Mouse (Mus musculus): ENCODE data around the gene Rhox1. TPM values are rescaled to one million over a fixed set of nuclear protein-coding genes. Genes with fewer than 3 reads are reported as not detected.
"Not testable (repeated sequence)": the region's sequence is repeated elsewhere in the genome, so short reads cannot be mapped to it uniquely, and the experiment has no call there.

Rhox1 gene
- not detected for total RNA-seq (2021)
- long read RNA-seq, experiment 1 = 0 reads
- long read RNA-seq, experiment 2 = 0 reads

- intact Hi-C loops (cut with DNase I); DNase-seq: not testable (repeated sequence)
Measured at GRCm38 (mm10) chrX:37222158-37222557, at the start of gene Rhox1. Gene Rhox1, minus strand, starts transcription at chrX:37222258.

- DNase-seq; intact Hi-C loops (cut with DNase I): not testable (repeated sequence)
Measured at GRCm38 (mm10) chrX:37265038-37265437, 43.0 kb upstream of the Rhox1 start, which contains the start of gene Rhox4a. Gene Rhox4a, plus strand, starts transcription at chrX:37265338.

GRCm38 (mm10) chrX:37249619-37250018 lies 27.6 kb upstream of the Rhox1 start, which contains the start of gene Rhox3a:
Gene Rhox3a, plus strand, starts transcription at chrX:37249919.
- DNase-seq; intact Hi-C loops (cut with DNase I): not testable (repeated sequence)

- intact Hi-C loops (cut with DNase I); DNase-seq: not testable (repeated sequence)
Measured at GRCm38 (mm10) chrX:37244676-37245075, 22.6 kb upstream of the Rhox1 start, which contains the start of gene Rhox2a. Gene Rhox2a, plus strand, starts transcription at chrX:37244976.

GRCm38 (mm10) chrX:37210941-37211340 lies 11.1 kb downstream of the Rhox1 start, which contains the start of gene Gm9:
Gene Gm9, minus strand, starts transcription at chrX:37211041.
- intact Hi-C loops (cut with DNase I) = no loop called here

GRCm38 (mm10) chrX:37198676-37199075 lies 23.4 kb downstream of the Rhox1 start:
- DNase-seq = no peak
- intact Hi-C loops (cut with DNase I) = no loop called here

More at GRCm38 (mm10) chrX:37210941-37211340, 11.1 kb downstream of the Rhox1 start, which contains the start of gene Gm9:
- no peak for DNase-seq

- intact Hi-C loops (cut with DNase I) = no loop called here
- DNase-seq = no peak
Measured at GRCm38 (mm10) chrX:37191744-37192379, 30.2 kb downstream of the Rhox1 start.

GRCm38 (mm10) chrX:37191105-37191743 lies 30.8 kb downstream of the Rhox1 start, which contains the start of the genes Ndufa1 and Rnf113a1:
Gene Ndufa1, minus strand, starts transcription at chrX:37191163.
Gene Rnf113a1, plus strand, starts transcription at chrX:37191245.
- DNase-seq = peak; percentile 76 to 81
- intact Hi-C loops (cut with DNase I) = no loop called here

- intact Hi-C loops (cut with DNase I) = no loop called here
- no peak for DNase-seq
Measured at GRCm38 (mm10) chrX:37190755-37191104, 31.3 kb downstream of the Rhox1 start.

- intact Hi-C loops (cut with DNase I); DNase-seq: not testable (repeated sequence)
Measured at GRCm38 (mm10) chrX:37184401-37184800, 37.7 kb downstream of the Rhox1 start.

- no peak for DNase-seq
Measured at GRCm38 (mm10) chrX:37168742-37169141, 53.3 kb downstream of the Rhox1 start, which contains the start of gene Akap14. Gene Akap14, minus strand, starts transcription at chrX:37168842.

GRCm38 (mm10) chrX:37167085-37167484 lies 55.0 kb downstream of the Rhox1 start:
- DNase-seq = peak; percentile 11 to 44

More at GRCm38 (mm10) chrX:37168742-37169141, 53.3 kb downstream of the Rhox1 start, which contains the start of gene Akap14:
- intact Hi-C loops (cut with DNase I) = no loop called here

More at GRCm38 (mm10) chrX:37167085-37167484, 55.0 kb downstream of the Rhox1 start:
- intact Hi-C loops (cut with DNase I) = no loop called here

Other genes with a start within 250 kb of the Rhox1 start
- gene Sept6, start 230.5 kb downstream of the Rhox1 start, total RNA-seq (2021) = 10 to 100 TPM in 1 of 2 experiments, 1 to 10 TPM in 1; 7.8 to 11.4 TPM
- gene Sowahd, start 173.4 kb downstream of the Rhox1 start, total RNA-seq (2021) = not detected
- gene Rpl39, start 136.9 kb downstream of the Rhox1 start, total RNA-seq (2021) = 100 to 1,000 TPM; 332 to 382 TPM
- gene Upf3b, start 111.9 kb downstream of the Rhox1 start, total RNA-seq (2021) = 10 to 100 TPM in 1 of 2 experiments, 1 to 10 TPM in 1; 6.7 to 10.2 TPM
- gene Nkap, start 95.5 kb downstream of the Rhox1 start, total RNA-seq (2021) = 10 to 100 TPM in 1 of 2 experiments, 1 to 10 TPM in 1; 9.3 to 11.2 TPM
- gene Akap14, start 53.4 kb downstream of the Rhox1 start, total RNA-seq (2021) = not detected
- 100 to 1,000 TPM; 877 to 921 TPM for gene Ndufa1, start 31.1 kb downstream of the Rhox1 start, total RNA-seq (2021)
- 1 to 10 TPM; 1.9 to 2.1 TPM for gene Rnf113a1, start 31.0 kb downstream of the Rhox1 start, total RNA-seq (2021)
- gene Gm9, start 11.2 kb downstream of the Rhox1 start, total RNA-seq (2021) = not detected
- gene Rhox2a, start 22.7 kb upstream of the Rhox1 start, total RNA-seq (2021) = not detected
- gene Rhox3a, start 27.7 kb upstream of the Rhox1 start, total RNA-seq (2021) = not detected
- not detected for gene Rhox4a, start 43.1 kb upstream of the Rhox1 start, total RNA-seq (2021)
- gene Rhox3a2, start 157.8 kb upstream of the Rhox1 start, total RNA-seq (2021) = not detected
- not detected for gene Rhox4a2, start 168.6 kb upstream of the Rhox1 start, total RNA-seq (2021)
- gene Rhox2b, start 189.8 kb upstream of the Rhox1 start, total RNA-seq (2021) = not detected
- not detected for gene Rhox4b, start 210.2 kb upstream of the Rhox1 start, total RNA-seq (2021)
- not detected for gene Rhox2c, start 231.4 kb upstream of the Rhox1 start, total RNA-seq (2021)
- not detected for gene Rhox3c, start 236.3 kb upstream of the Rhox1 start, total RNA-seq (2021)

All from heart, postnatal 14 days (tissue).